Mouse (Mus musculus): ENCODE results near the gene Glra1. TPM values are rescaled to one million over a fixed set of nuclear protein-coding genes. Genes with fewer than 3 reads are reported as not detected.

Glra1 gene
- polyA plus RNA-seq, 1 experiment from 2014 or later, result not detected

DNA sequence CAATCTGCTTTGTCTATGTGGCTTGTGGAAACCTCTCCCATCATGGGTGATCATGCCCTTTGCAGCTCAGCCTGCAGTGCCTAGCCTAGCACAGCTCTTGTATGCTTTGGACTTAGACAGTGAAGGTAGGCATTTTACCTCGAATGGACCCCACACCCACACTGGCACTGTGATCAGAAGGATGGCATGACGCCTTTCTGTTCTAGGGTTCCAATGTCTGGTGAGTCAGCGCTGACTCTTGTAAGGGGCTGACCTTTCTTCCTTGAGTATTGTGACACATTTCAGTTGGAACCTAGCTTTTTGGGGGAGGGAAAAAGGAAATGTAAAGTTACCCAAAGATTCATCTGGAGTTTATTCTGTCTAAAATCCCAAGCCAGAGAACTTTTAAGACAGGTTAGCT is 102.5 kb downstream of the Glra1 start:
- Histone ChIP-seq H3K27me3 (no peaks in the 10 kb centered on the region), H3K4me3 (no peak overlapping the region), H3K4me2 (replicated peaks) (no peak overlapping the region), H3K4me1 (no peaks in the 10 kb centered on the region), H3K27ac (replicated peaks) (no peak overlapping the region), H3K9me3 (no peaks in the 10 kb centered on the region), H3K36me3 (peaks cover 30% of the 10 kb centered on the region), H3K9ac (replicated peaks) (no peak overlapping the region)
- 91% methylated on average over 3 of the region's 3 CpGs for WGBS
- ATAC-seq (ENCODE audit: low FRiP score, low read depth), result no peak

GRCm38 (mm10) chr11:55502886-55503285 is 105.1 kb downstream of the Glra1 start:
- Histone ChIP-seq H3K4me3 (no peak overlapping the region), H3K4me2 (replicated peaks) (no peak overlapping the region), H3K9me3 (no peaks in the 10 kb centered on the region), H3K9ac (replicated peaks) (no peak overlapping the region), H3K4me1 (no peaks in the 10 kb centered on the region), H3K36me3 (peaks cover 54% of the 10 kb centered on the region), H3K27me3 (no peaks in the 10 kb centered on the region), H3K27ac (replicated peaks) (no peak overlapping the region)
- 87% methylated on average over 5 of the region's 5 CpGs for WGBS
- no peak for ATAC-seq (ENCODE audit: low FRiP score, low read depth)

GRCm38 (mm10) chr11:55501955-55502531 is 106.0 kb downstream of the Glra1 start:
- Histone ChIP-seq H3K27me3 (no peaks in the 10 kb centered on the region), H3K9ac (replicated peaks) (no peak overlapping the region), H3K4me1 (no peaks in the 10 kb centered on the region), H3K27ac (replicated peaks) (no peak overlapping the region), H3K36me3 (peaks cover 54% of the 10 kb centered on the region), H3K4me3 (no peak overlapping the region), H3K4me2 (replicated peaks) (no peak overlapping the region), H3K9me3 (no peaks in the 10 kb centered on the region)
- no peak for ATAC-seq (ENCODE audit: low FRiP score, low read depth)
- 86% methylated on average over 8 of the region's 8 CpGs for WGBS

GRCm38 (mm10) chr11:55497885-55498284 is 110.1 kb downstream of the Glra1 start:
- no peak overlapping the region for H3K27ac ChIP-seq (replicated peaks)
- 72% methylated on average over 5 of the region's 5 CpGs for WGBS
- no peaks in the 10 kb centered on the region for H3K9me3 ChIP-seq
- no peak overlapping the region for H3K4me2 ChIP-seq (replicated peaks)
- H3K9ac ChIP-seq (replicated peaks), result no peak overlapping the region
- peaks cover 87% of the 10 kb centered on the region for H3K36me3 ChIP-seq
- H3K4me3 ChIP-seq, result no peak overlapping the region
- ATAC-seq (ENCODE audit: low FRiP score, low read depth), result no peak
- no peaks in the 10 kb centered on the region for H3K4me1 ChIP-seq
- no peaks in the 10 kb centered on the region for H3K27me3 ChIP-seq

DNA sequence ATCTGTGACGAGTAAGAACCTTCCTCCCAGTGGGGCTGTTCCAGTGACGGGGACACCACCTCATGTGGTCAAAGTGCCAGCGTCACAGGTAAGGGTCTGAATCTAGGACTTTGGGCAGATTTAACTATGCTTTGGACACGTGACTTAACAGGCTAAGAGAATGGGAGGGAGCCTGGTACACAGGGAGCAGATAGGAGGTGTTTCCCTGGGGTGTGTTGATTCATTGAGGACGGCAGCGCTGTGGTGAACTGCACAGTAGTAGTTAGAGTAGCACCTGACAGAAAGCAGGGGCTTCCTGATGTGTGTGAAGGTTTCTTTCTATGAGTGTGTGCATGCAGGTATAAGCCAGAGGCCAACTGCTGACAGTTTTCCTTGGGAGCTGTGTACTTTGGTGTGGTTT is 111.8 kb downstream of the Glra1 start:
- H3K9me3 ChIP-seq, result no peaks in the 10 kb centered on the region
- no peak overlapping the region for H3K27ac ChIP-seq (replicated peaks)
- H3K4me1 ChIP-seq, result no peaks in the 10 kb centered on the region
- H3K27me3 ChIP-seq, result no peaks in the 10 kb centered on the region
- 91% methylated on average over 6 of the region's 6 CpGs for WGBS
- H3K4me3 ChIP-seq, result no peak overlapping the region
- H3K9ac ChIP-seq (replicated peaks), result no peak overlapping the region
- no peak for ATAC-seq (ENCODE audit: low FRiP score, low read depth)
- peaks cover 88% of the 10 kb centered on the region for H3K36me3 ChIP-seq
- H3K4me2 ChIP-seq (replicated peaks), result no peak overlapping the region

- no peaks in the 10 kb centered on the region for H3K4me1 ChIP-seq
- H3K9ac ChIP-seq (replicated peaks), result no peak overlapping the region
- no peaks in the 10 kb centered on the region for H3K27me3 ChIP-seq
- no peak overlapping the region for H3K4me3 ChIP-seq
- no peak overlapping the region for H3K27ac ChIP-seq (replicated peaks)
- ATAC-seq (ENCODE audit: low FRiP score, low read depth), result no peak
- H3K9me3 ChIP-seq, result no peaks in the 10 kb centered on the region
- no peak overlapping the region for H3K4me2 ChIP-seq (replicated peaks)
- peaks cover 74% of the 10 kb centered on the region for H3K36me3 ChIP-seq
- 97% methylated on average over 7 of the region's 7 CpGs for WGBS
Observed at GRCm38 (mm10) chr11:55485443-55485842, 122.6 kb downstream of the Glra1 start.

DNA sequence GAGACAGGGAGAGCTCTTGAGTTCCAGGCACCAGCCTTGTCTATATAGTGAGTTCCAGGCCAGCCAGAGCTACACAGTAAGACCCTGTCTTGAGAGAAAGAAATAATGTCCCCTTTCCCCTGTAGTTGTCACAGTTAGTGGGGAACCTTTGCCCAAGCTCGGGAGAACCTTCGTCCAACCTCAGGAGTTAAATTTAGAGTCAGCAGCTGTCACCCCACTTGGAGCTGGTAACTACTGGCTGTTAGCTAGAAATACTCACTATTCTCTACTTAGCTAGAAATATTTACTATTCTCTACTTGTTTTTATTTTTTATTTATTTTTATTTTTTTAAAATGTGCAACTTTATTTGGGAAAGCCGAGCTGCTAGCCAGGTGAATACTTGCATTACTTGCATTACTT is 134.8 kb downstream of the Glra1 start:
- Histone ChIP-seq H3K9me3 (no peaks in the 10 kb centered on the region), H3K4me3 (no peak overlapping the region), H3K36me3 (peaks cover 26% of the 10 kb centered on the region), H3K4me1 (peaks cover 20% of the 10 kb centered on the region), H3K27ac (replicated peaks) (no peak overlapping the region), H3K27me3 (no peaks in the 10 kb centered on the region), H3K4me2 (replicated peaks) (no peak overlapping the region), H3K9ac (replicated peaks) (no peak overlapping the region)
- ATAC-seq (ENCODE audit: low FRiP score, low read depth), result no peak
- WGBS, result 94% methylated on average over 3 of the region's 3 CpGs

GRCm38 (mm10) chr11:55471467-55471866 is 136.5 kb downstream of the Glra1 start:
- Histone ChIP-seq H3K4me1 (peaks cover 24% of the 10 kb centered on the region), H3K36me3 (peaks cover 26% of the 10 kb centered on the region), H3K4me2 (replicated peaks) (peak overlapping the region; percentile 90), H3K9ac (replicated peaks) (no peak overlapping the region), H3K9me3 (no peaks in the 10 kb centered on the region), H3K27ac (replicated peaks) (no peak overlapping the region), H3K4me3 (peak overlapping the region; percentile 99; the same call in 1 of the 2 replicates), H3K27me3 (no peaks in the 10 kb centered on the region)
- no peak for ATAC-seq (ENCODE audit: low FRiP score, low read depth)
- WGBS, result 98% methylated on average over 7 of the region's 7 CpGs

DNA sequence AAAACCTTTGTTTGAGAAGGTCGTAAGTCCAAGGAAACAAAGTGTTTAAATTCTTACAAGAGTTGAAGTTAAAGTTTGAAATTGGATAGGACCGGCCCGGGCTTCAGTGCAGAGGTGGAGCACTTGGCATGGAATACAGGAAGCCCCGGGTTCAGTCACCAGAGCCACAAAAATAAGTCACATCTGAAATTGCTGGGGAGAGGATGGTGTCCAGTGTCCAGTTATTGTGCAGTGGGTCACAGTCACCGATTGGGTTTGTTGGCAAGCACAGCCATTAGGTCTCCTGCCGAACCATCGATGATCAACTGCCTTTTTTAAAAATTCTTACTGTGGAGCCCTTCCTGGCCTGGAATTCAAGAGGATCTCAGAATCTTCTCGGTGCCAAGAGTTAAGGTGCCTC is 137.2 kb downstream of the Glra1 start:
- H3K27me3 ChIP-seq, result no peaks in the 10 kb centered on the region
- no peaks in the 10 kb centered on the region for H3K9me3 ChIP-seq
- H3K9ac ChIP-seq (replicated peaks), result peak overlapping the region; percentile 99; the same call in 1 of the 2 replicates
- 74% methylated on average over 8 of the region's 8 CpGs for WGBS
- H3K27ac ChIP-seq (replicated peaks), result no peak overlapping the region
- H3K4me1 ChIP-seq, result peaks cover 24% of the 10 kb centered on the region
- peaks cover 26% of the 10 kb centered on the region for H3K36me3 ChIP-seq
- H3K4me2 ChIP-seq (replicated peaks), result peak overlapping the region; percentile 90
- peak overlapping the region; percentile 99 for H3K4me3 ChIP-seq
- ATAC-seq (ENCODE audit: low FRiP score, low read depth), result no peak

- H3K27me3 ChIP-seq, result no peaks in the 10 kb centered on the region
- no peaks in the 10 kb centered on the region for H3K9me3 ChIP-seq
- H3K27ac ChIP-seq (replicated peaks), result peak overlapping the region; percentile 83
- ATAC-seq (ENCODE audit: low FRiP score, low read depth), result peak; percentile 19; the same call in 1 of the 2 replicates
- under 1% methylated on average over 42 of the region's 46 CpGs for WGBS
- H3K4me2 ChIP-seq (replicated peaks), result peak overlapping the region; percentile 90
- peak overlapping the region; percentile 99 for H3K4me3 ChIP-seq
- peaks cover 24% of the 10 kb centered on the region for H3K4me1 ChIP-seq
- peak overlapping the region; percentile 99 for H3K9ac ChIP-seq (replicated peaks)
- peaks cover 26% of the 10 kb centered on the region for H3K36me3 ChIP-seq
Observed at GRCm38 (mm10) chr11:55469923-55470691, 137.9 kb downstream of the Glra1 start.

DNA sequence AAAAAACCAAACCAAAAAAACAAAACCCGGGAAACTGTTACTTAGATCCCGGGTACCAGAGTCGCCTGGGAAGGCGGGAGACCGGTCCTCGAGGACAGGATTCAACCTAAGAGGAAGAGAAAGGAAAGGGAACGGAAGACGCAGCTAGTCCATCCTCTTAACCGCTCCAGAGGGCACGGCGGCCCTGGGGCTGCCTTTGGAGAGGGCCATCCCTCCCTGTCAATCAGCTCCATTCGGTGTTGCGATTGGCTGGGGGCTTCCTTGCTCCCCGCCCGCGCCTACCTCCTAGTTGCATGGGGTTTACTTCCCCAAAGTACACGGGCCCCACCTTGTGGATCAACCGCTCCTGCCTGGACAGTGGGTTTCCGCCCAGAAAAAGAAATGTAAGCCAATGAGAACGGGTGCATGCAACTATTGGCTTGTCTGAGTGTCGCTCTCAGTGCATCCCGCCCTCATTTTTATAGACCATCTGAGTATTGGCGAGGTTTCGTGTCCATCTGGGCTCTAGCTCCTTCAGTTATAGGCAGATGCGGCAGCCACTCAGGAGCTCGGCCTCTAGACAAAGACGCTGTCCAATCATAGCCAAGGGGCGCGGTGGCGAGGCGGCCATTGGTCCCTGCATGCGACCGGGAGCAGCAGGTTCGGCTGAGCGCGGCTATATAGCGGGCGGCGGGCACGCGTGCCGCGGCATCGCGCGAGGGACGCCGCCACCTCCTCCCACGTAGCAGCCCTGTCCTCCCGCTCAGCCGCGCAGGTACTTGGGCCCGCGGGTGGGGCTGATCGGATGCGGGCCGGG is 138.8 kb downstream of the Glra1 start, which contains the start of gene G3bp1:
Gene G3bp1 (plus strand): TSS at position 638 of the 796 bp plus-strand sequence.
- H3K27ac ChIP-seq (replicated peaks), result peak within 1 kb of the TSS; percentile 88
- peaks cover 22% of the 10 kb centered on the region for H3K36me3 ChIP-seq
- ATAC-seq (ENCODE audit: low FRiP score, low read depth), result peak; percentile 98
- H3K4me2 ChIP-seq (replicated peaks), result peak within 1 kb of the TSS; percentile 90
- H3K27me3 ChIP-seq, result no peaks in the 10 kb centered on the region
- under 1% methylated on average over 57 of the region's 57 CpGs for WGBS
- H3K4me3 ChIP-seq, result peak within 1 kb of the TSS; percentile 99
- peaks cover 24% of the 10 kb centered on the region for H3K4me1 ChIP-seq
- no peaks in the 10 kb centered on the region for H3K9me3 ChIP-seq
- peak within 1 kb of the TSS; percentile 99 for H3K9ac ChIP-seq (replicated peaks)

GRCm38 (mm10) chr11:55468611-55469047 is 139.4 kb downstream of the Glra1 start:
- Histone ChIP-seq H3K9me3 (no peaks in the 10 kb centered on the region), H3K9ac (replicated peaks) (peak overlapping the region; percentile 70), H3K4me2 (replicated peaks) (peak overlapping the region; percentile 74), H3K36me3 (peaks cover 16% of the 10 kb centered on the region), H3K27me3 (no peaks in the 10 kb centered on the region), H3K4me1 (peaks cover 24% of the 10 kb centered on the region), H3K27ac (replicated peaks) (peak overlapping the region; percentile 88), H3K4me3 (peak overlapping the region; percentile 48)
- ATAC-seq (ENCODE audit: low FRiP score, low read depth), result peak; percentile 21
- 3% methylated on average over 17 of the region's 17 CpGs for WGBS

Measured in midbrain, embryonic 12.5 days (tissue).